Mouse (Mus musculus): ENCODE results near the gene Rpl32.

DNA sequence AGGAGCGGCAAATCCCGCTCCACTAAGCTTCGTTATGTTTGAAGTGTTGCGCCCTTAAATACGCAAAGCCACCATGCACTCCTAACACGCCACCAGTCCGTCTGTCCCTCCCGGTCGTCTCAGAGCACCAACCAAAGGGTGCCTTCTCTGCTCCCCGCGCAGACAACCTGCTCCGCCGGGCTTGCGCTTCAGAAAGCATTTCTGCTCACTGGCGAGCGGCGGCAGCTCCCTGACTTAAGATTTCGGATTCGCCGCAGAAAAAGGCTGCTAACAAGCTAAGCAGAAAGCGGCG, 405 bp downstream of the Rpl32 start:
- TF ChIP-seq POLR2A (IDR thresholded peaks at IDR 0.05; ENCODE audit: borderline replicate concordance, extremely low read depth, low read depth, low read length) (no peak), CTCF (IDR thresholded peaks at IDR 0.05; ENCODE audit: insufficient read depth, low read length) (no peak)
